Mouse (Mus musculus) embryonic fibroblast, embryonic 13.5 days (primary cell): ENCODE data around the gene Slc7a14.
"Not testable (repeated sequence)": the region's sequence is repeated elsewhere in the genome, so short reads cannot be mapped to it uniquely, and the experiment has no call there.

Experiments used
- CTCF ChIP-seq: IDR thresholded peaks from 2 replicates; pipeline ENCODE4 v1.5.1; 2011; ENCODE audit warnings: mild to moderate bottlenecking, control low read depth, low read length, moderate library complexity, borderline replicate concordance; ENCODE audit not compliant: insufficient read depth
- POLR2A ChIP-seq: IDR thresholded peaks from 2 replicates; pipeline ENCODE4 v1.6.1; 2011; ENCODE audit warnings: low read depth, mild to moderate bottlenecking, control low read depth, low read length, moderate library complexity

- not testable (repeated sequence) for TF ChIP-seq POLR2A, CTCF
Observed at GRCm38 (mm10) chr3:31273247-31273646, 36.9 kb downstream of the Slc7a14 start.
